Mouse (Mus musculus) CD4-positive naive resting alpha-beta T cell, adult 57 days (primary cell): ENCODE results near the gene Gm29049. TPM values are rescaled to one million over a fixed set of nuclear protein-coding genes. Genes with fewer than 3 reads are reported as not detected.

Experiments
- total RNA-seq: library from RNA; stranded (reverse); gene quantifications from one replicate; pipeline ENCODE4 v1.2.4, GENCODE M21; 2023

Gene Gm29049
- not detected for total RNA-seq

GRCm38 (mm10) chrY:7997068-7997467, at the start of gene Gm29049:
Gene Gm29049, minus strand, starts transcription at chrY:7997168.

Other genes starting within 250 kb of the Gm29049 start
- not detected for gene Gm20825, start 74.3 kb upstream of the Gm29049 start, total RNA-seq